Mouse (Mus musculus) liver, adult 2 months (tissue): ENCODE measurements around the gene Tulp2.
A peak's percentile ranks its signal among the peaks of the same experiment; 100 is the strongest.

Experiments used
- CTCF ChIP-seq: fragments of 200-500 bp; IDR thresholded peaks from 2 replicates; pipeline ENCODE4 v1.5.1; 2011; ENCODE audit warnings: low read depth, low read length, control low read depth
- POLR2A ChIP-seq: fragments of 200-500 bp; IDR thresholded peaks from 2 replicates; pipeline ENCODE4 v1.6.1; 2011; ENCODE audit warnings: low read length, control low read depth; ENCODE audit not compliant: insufficient read depth; ENCODE audit errors: extremely low read depth

- TF ChIP-seq CTCF: peak; percentile 28; the same call in 1 of the 2 replicates
- TF ChIP-seq POLR2A: peak; percentile 41
Measured at GRCm38 (mm10) chr7:45457204-45458060, 24.2 kb upstream of the Tulp2 start.
